8 mouse cellular contexts compared by ENCODE assay signal in genomic region chr15:102350138-102350941, GRCm38 (mm10). TPM values are rescaled to one million over a fixed set of nuclear protein-coding genes. Genes with fewer than 3 reads are reported as not detected.
DNase-seq lines count a peak whose midpoint lies in the region; ATAC-seq and TF ChIP-seq lines count a peak whose summit lies in the region.

Aaas (minus strand) TSS chr15:102350771.

- TF ChIP-seq POLR2A in kidney, adult 2 months (IDR thresholded peaks at IDR 0.05; ENCODE audit: low read depth, low read length): peak; percentile 79
- TF ChIP-seq POLR2A in spleen, adult 2 months (IDR thresholded peaks at IDR 0.05; ENCODE audit: low read depth, low read length): no peak; the same call in 1 of the 2 replicates

- peak; percentile 89 for TF ChIP-seq CTCF in kidney, adult 2 months (conservative IDR thresholded peaks at IDR 0.05; ENCODE audit: insufficient read depth, insufficient read length, low read depth, low read length)
- TF ChIP-seq CTCF in spleen, adult 2 months (IDR thresholded peaks at IDR 0.05; ENCODE audit: extremely low read depth, insufficient read depth, insufficient read length, insufficient replicate concordance): peak; percentile 90

- no peaks in the 10 kb centered on the region for H3K27me3 ChIP-seq in embryonic facial prominence, embryonic 13.5 days
- no peaks in the 10 kb centered on the region for H3K27me3 ChIP-seq in kidney, adult 2 months (replicated peaks; ENCODE audit: control insufficient read depth, insufficient read depth, low read length)
- no peaks in the 10 kb centered on the region for H3K27me3 ChIP-seq in limb, embryonic 12.5 days
- H3K27me3 ChIP-seq in midbrain, embryonic 15.5 days (replicated peaks): no peaks in the 10 kb centered on the region
- H3K27me3 ChIP-seq in spleen, adult 2 months (ENCODE audit: control insufficient read depth, insufficient read depth, low read length): peaks cover 4% of the 10 kb centered on the region

- peak within 1 kb of the TSS; percentile 88 for H3K9ac ChIP-seq in embryonic facial prominence, embryonic 13.5 days
- peak within 1 kb of the TSS; percentile 82 for H3K9ac ChIP-seq in limb, embryonic 12.5 days (replicated peaks)
- peak within 1 kb of the TSS; percentile 62 for H3K9ac ChIP-seq in midbrain, embryonic 15.5 days

- H3K4me1 ChIP-seq in embryonic facial prominence, embryonic 13.5 days: peaks cover 16% of the 10 kb centered on the region
- peaks cover 9% of the 10 kb centered on the region; the same call in 1 of the 2 replicates for H3K4me1 ChIP-seq in kidney, adult 2 months (ENCODE audit: control insufficient read depth, insufficient read depth, low read length)
- peaks cover 14% of the 10 kb centered on the region for H3K4me1 ChIP-seq in limb, embryonic 12.5 days (replicated peaks)
- H3K4me1 ChIP-seq in midbrain, embryonic 15.5 days: peaks cover 20% of the 10 kb centered on the region
- peaks cover 4% of the 10 kb centered on the region; the same call in 1 of the 2 replicates for H3K4me1 ChIP-seq in spleen, adult 2 months (ENCODE audit: control insufficient read depth, insufficient read depth, insufficient read length)

- H3K9me3 ChIP-seq in embryonic facial prominence, embryonic 13.5 days: no peaks in the 10 kb centered on the region
- H3K9me3 ChIP-seq in limb, embryonic 12.5 days: no peaks in the 10 kb centered on the region
- H3K9me3 ChIP-seq in midbrain, embryonic 15.5 days: no peaks in the 10 kb centered on the region

- peaks cover 26% of the 10 kb centered on the region for H3K36me3 ChIP-seq in embryonic facial prominence, embryonic 13.5 days
- H3K36me3 ChIP-seq in kidney, adult 2 months (ENCODE audit: control insufficient read depth, insufficient read depth, low read length): no peaks in the 10 kb centered on the region
- H3K36me3 ChIP-seq in limb, embryonic 12.5 days: peaks cover 29% of the 10 kb centered on the region
- no peaks in the 10 kb centered on the region for H3K36me3 ChIP-seq in midbrain, embryonic 15.5 days (replicated peaks)
- H3K36me3 ChIP-seq in spleen, adult 2 months (ENCODE audit: control insufficient read depth, insufficient read depth, low read length): peaks cover 4% of the 10 kb centered on the region

- peak within 1 kb of the TSS; percentile 86 for H3K27ac ChIP-seq in embryonic facial prominence, embryonic 13.5 days
- H3K27ac ChIP-seq in kidney, adult 2 months (ENCODE audit: insufficient read depth, low read depth, low read length): peak within 1 kb of the TSS; percentile 84
- H3K27ac ChIP-seq in limb, embryonic 12.5 days: peak within 1 kb of the TSS; percentile 79
- peak within 1 kb of the TSS; percentile 49 for H3K27ac ChIP-seq in midbrain, embryonic 15.5 days
- H3K27ac ChIP-seq in spleen, adult 2 months (ENCODE audit: insufficient read depth, low read length): peak within 1 kb of the TSS; percentile 48

- under 1% methylated on average over 56 of the region's 56 CpGs for WGBS in embryonic facial prominence, embryonic 13.5 days
- under 1% methylated on average over 56 of the region's 56 CpGs for WGBS in kidney, adult 2 months
- WGBS in limb, embryonic 12.5 days: under 1% methylated on average over 56 of the region's 56 CpGs
- WGBS in midbrain, embryonic 15.5 days: under 1% methylated on average over 56 of the region's 56 CpGs
- under 1% methylated on average over 56 of the region's 56 CpGs for WGBS in spleen, adult 2 months

- ATAC-seq in embryonic facial prominence, embryonic 13.5 days (ENCODE audit: insufficient number of reproducible peaks, insufficient read depth, low FRiP score, low TSS enrichment, low read depth): peak; percentile 78; the same call in 1 of the 2 replicates
- ATAC-seq in limb, embryonic 12.5 days (ENCODE audit: insufficient number of reproducible peaks, insufficient read depth, low FRiP score, low TSS enrichment, low read depth): peak; percentile 74
- ATAC-seq in midbrain, embryonic 15.5 days (replicated peaks): peak; percentile 89

- peak; percentile 98 for DNase-seq in 3134 (ENCODE audit: extremely low read depth, insufficient read length, low spot score)
- peak; percentile 96 for DNase-seq in adrenal gland, postnatal 36 days
- peak; percentile 96 to 97 for DNase-seq in heart, adult 18-20 months
- DNase-seq in kidney, adult 2 months: peak; percentile 97
- DNase-seq in spleen, adult 2 months (ENCODE audit: low read depth in 1 of 2, low spot score in 2 of 2): peak; percentile 84 to 94

- peak within 1 kb of the TSS; percentile 83 for H3K4me3 ChIP-seq in embryonic facial prominence, embryonic 13.5 days
- H3K4me3 ChIP-seq in kidney, adult 2 months (ENCODE audit: insufficient read depth, low read depth, low read length): peak within 1 kb of the TSS; percentile 91
- H3K4me3 ChIP-seq in limb, embryonic 12.5 days (replicated peaks): peak within 1 kb of the TSS; percentile 75
- peak within 1 kb of the TSS; percentile 62 for H3K4me3 ChIP-seq in midbrain, embryonic 15.5 days
- H3K4me3 ChIP-seq in spleen, adult 2 months (ENCODE audit: extremely low read depth, insufficient read depth, insufficient read length): peak within 1 kb of the TSS; percentile 83

- peak within 1 kb of the TSS; percentile 81 for H3K4me2 ChIP-seq in embryonic facial prominence, embryonic 13.5 days
- peak within 1 kb of the TSS; percentile 81 for H3K4me2 ChIP-seq in limb, embryonic 12.5 days
- H3K4me2 ChIP-seq in midbrain, embryonic 15.5 days: peak within 1 kb of the TSS; percentile 84

RNA-seq across cellular contexts. Expression of gene Aaas, which starts in this region (rescaled TPM):
- total RNA-seq in adrenal gland, postnatal 36 days (2021): 10 to 100 TPM; 13.7 to 16.2 TPM
- polyA plus RNA-seq in embryonic facial prominence, embryonic 13.5 days (2015; fragmentation: Nextera tagmentation; extraction: Ambion mirVana): 72.9 and 80.6 TPM in 2 replicates
- total RNA-seq in heart, adult 18-20 months (2021): 10 to 100 TPM in 1 of 2 experiments, 1 to 10 TPM in 1; 9.8 to 12.1 TPM
- polyA plus RNA-seq in kidney, adult 2 months (2012; rRNA removed): 31.1 and 38.1 TPM in 2 replicates
- 95.6 and 99.6 TPM in 2 replicates for polyA plus RNA-seq in limb, embryonic 12.5 days (2016; fragmentation: Nextera tagmentation; extraction: Ambion mirVana)
- polyA plus RNA-seq in midbrain, embryonic 15.5 days (2015; fragmentation: Nextera tagmentation; extraction: Ambion mirVana): 37.4 and 37.9 TPM in 2 replicates
- polyA plus RNA-seq in spleen, adult 2 months (2012; rRNA removed): 51.9 and 55.8 TPM in 2 replicates

Comparison
In these comparisons a context has a peak if more than half of its experiments do, and no peak if none do; other contexts are left out.
1. Peak in every context shown above with its lines: DNase-seq, ATAC-seq, H3K4me3 ChIP-seq and H3K27ac ChIP-seq.